Mouse (Mus musculus): Measurements from ENCODE around the gene Tatdn2. TPM values are rescaled to one million over a fixed set of nuclear protein-coding genes. Genes with fewer than 3 reads are reported as not detected.

The Tatdn2 gene
- polyA plus RNA-seq, 1 experiment from 2014 or later = 1.6 TPM

DNA sequence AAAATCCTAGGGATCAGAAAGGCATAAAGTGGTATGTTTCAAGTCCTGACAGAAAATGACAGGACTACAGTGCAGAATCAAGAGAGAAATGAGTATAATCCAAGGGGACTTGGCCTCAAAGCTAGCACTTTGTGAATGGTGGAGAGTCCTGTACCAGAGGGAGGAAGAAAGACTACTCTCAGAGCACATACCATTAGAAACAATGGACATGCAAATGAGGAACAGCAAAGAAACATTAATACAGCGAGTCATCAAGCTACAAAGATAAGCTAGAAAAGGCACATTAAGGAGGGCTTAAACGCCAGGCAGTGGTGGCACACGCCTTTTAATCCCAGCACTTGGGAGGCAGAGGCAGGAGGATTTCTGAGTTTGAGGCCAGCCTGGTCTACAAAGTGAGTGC lies 34.4 kb downstream of the Tatdn2 start:
- H3K27me3 ChIP-seq (replicated peaks; ENCODE audit: control insufficient read depth, insufficient read depth, low read length) = no peaks in the 10 kb centered on the region
- H3K27ac ChIP-seq (ENCODE audit: low read length) = no peak overlapping the region
- no peak overlapping the region for H3K4me2 ChIP-seq (ENCODE audit: low read length)
- peaks cover 42% of the 10 kb centered on the region for H3K36me3 ChIP-seq (ENCODE audit: control insufficient read depth, insufficient read depth)
- no peak overlapping the region for H3K9ac ChIP-seq (replicated peaks; ENCODE audit: low read depth, low read length)
- H3K4me3 ChIP-seq (replicated peaks; ENCODE audit: low read length) = no peak overlapping the region
- ATAC-seq = no peak
- WGBS = 90% methylated on average over 3 of the region's 3 CpGs
- no peaks in the 10 kb centered on the region for H3K4me1 ChIP-seq (replicated peaks; ENCODE audit: control insufficient read depth, insufficient read depth, low read length)
- H3K9me3 ChIP-seq (ENCODE audit: control insufficient read depth, low read length) = no peaks in the 10 kb centered on the region

DNA sequence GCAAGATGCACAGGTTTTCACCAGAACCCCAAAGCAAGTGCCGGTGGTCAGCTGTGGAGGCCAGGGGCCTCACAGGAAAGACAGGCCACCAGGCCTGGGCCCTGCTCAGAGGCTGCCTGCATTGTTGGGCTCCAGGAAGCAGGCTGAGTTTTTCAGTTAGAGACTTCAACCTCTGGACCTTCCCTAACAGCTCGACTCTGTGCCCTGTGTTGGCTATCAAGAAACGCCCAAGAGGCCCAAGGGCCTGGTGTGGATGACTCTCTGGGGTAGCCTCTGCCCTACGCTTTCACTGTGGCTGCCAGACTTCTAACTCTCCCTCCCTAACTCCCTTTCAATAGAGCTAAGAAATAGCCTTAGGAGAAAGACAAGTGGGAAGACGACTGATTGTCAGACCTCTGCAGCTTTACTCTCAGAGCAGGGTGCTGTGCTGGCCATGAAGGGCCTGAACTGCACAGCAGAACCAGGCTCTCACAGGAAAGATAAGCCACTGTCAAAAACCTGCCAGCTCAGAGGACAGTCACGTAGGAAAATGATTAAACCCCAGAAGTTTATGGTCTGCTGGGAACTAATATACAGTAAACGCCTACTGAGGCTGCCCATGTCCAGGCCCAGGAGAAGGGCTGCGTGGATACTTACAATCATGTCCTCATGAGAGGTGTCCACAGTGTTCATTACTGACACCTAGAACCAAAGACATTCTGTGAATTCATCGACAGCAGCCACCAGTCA lies 40.6 kb downstream of the Tatdn2 start:
- H3K4me1 ChIP-seq (replicated peaks; ENCODE audit: control insufficient read depth, insufficient read depth, low read length) = peaks cover 16% of the 10 kb centered on the region
- H3K27me3 ChIP-seq (replicated peaks; ENCODE audit: control insufficient read depth, insufficient read depth, low read length) = no peaks in the 10 kb centered on the region
- H3K27ac ChIP-seq (ENCODE audit: low read length) = no peak overlapping the region
- H3K9me3 ChIP-seq (ENCODE audit: control insufficient read depth, low read length) = no peaks in the 10 kb centered on the region
- no peak overlapping the region for H3K9ac ChIP-seq (replicated peaks; ENCODE audit: low read depth, low read length)
- 90% methylated on average over 9 of the region's 9 CpGs for WGBS
- peaks cover 21% of the 10 kb centered on the region for H3K36me3 ChIP-seq (ENCODE audit: control insufficient read depth, insufficient read depth)
- ATAC-seq = no peak
- no peak overlapping the region for H3K4me2 ChIP-seq (ENCODE audit: low read length)
- no peak overlapping the region for H3K4me3 ChIP-seq (replicated peaks; ENCODE audit: low read length)

DNA sequence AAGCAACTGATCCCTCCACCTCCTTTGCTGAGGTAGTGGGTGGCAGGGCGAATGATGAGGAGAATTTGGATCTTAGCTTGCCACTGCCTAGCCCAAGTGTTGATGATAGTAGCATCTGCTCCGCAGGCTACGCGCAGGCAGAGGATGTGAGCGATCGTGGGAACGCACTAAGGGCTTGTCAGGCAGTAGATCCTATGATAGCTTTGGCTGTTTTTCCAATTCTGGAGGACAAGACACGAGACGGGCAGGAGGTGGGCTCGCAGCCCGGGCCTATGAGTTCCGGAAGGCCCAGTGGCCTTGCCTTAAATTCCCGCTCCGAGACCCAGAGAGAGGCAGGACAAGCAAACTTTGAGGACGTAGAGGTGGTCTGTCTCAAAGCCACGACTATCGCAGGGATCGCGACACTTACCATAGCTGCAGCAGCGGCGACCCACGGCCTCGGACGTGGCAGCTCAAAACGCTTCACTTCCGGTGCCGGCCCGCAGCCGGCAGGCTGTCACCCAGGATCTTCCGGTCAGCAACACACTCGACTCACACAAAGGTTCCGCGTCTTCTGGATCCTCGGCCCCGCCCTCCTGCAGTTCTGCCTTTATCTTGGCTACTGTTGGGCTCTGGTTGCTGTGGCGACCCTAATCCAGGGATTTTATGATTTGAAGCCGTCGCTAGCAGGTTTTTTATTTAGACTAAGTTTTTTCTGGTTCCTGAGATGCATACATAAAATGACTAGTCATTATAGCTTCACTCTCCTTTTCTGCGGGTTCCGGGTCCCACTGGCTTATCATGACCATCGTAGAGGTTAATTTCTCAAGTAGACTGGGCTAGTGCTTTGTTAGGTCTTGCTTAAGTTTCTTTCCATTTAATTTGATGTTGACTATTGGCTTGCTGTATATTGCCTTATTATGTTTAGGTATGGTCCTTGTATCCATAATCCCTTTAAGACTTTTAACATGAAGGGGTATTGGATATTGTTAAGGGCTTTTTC lies 43.7 kb downstream of the Tatdn2 start, which contains the start of gene Sec13:
Sec13 (minus strand) TSS at position 508 of the 982 bp plus-strand sequence.
- WGBS = 6% methylated on average over 41 of the region's 41 CpGs
- peak within 1 kb of the TSS; percentile 66 for H3K4me3 ChIP-seq (replicated peaks; ENCODE audit: low read length)
- H3K9ac ChIP-seq (replicated peaks; ENCODE audit: low read depth, low read length) = peak within 1 kb of the TSS; percentile 71
- H3K27me3 ChIP-seq (replicated peaks; ENCODE audit: control insufficient read depth, insufficient read depth, low read length) = no peaks in the 10 kb centered on the region
- peak within 1 kb of the TSS; percentile 77 for H3K4me2 ChIP-seq (ENCODE audit: low read length)
- H3K36me3 ChIP-seq (ENCODE audit: control insufficient read depth, insufficient read depth) = peaks cover 6% of the 10 kb centered on the region; the same call in 1 of the 2 replicates
- peak within 1 kb of the TSS; percentile 34 for H3K27ac ChIP-seq (ENCODE audit: low read length)
- H3K9me3 ChIP-seq (ENCODE audit: control insufficient read depth, low read length) = no peaks in the 10 kb centered on the region
- peaks cover 20% of the 10 kb centered on the region for H3K4me1 ChIP-seq (replicated peaks; ENCODE audit: control insufficient read depth, insufficient read depth, low read length)
- ATAC-seq = peak; percentile 86

DNA sequence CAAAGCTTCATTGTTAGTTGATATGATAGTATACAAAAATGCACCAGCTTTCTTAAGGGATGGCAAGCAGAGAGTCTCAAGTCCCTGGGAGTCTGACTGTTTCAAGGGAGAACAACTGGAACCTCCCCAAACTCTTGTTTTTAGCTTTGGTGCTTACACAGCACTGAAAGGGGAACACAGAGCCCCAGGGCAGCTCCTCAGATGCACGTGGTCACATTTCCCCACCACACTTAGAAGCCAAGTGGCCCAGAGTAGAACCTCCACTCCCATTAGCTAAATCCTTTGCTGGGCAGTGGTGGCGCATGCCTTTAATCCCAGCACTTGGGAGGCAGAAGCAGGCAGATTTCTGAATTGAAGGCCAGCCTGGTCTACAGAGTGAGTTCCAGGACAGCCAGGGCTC lies 44.6 kb downstream of the Tatdn2 start:
- H3K9me3 ChIP-seq (ENCODE audit: control insufficient read depth, low read length) = no peaks in the 10 kb centered on the region
- H3K4me1 ChIP-seq (replicated peaks; ENCODE audit: control insufficient read depth, insufficient read depth, low read length) = peaks cover 20% of the 10 kb centered on the region
- ATAC-seq = no peak
- H3K4me2 ChIP-seq (ENCODE audit: low read length) = no peak overlapping the region
- no peaks in the 10 kb centered on the region for H3K27me3 ChIP-seq (replicated peaks; ENCODE audit: control insufficient read depth, insufficient read depth, low read length)
- H3K9ac ChIP-seq (replicated peaks; ENCODE audit: low read depth, low read length) = no peak overlapping the region
- peak overlapping the region; percentile 20; the same call in 1 of the 2 replicates for H3K27ac ChIP-seq (ENCODE audit: low read length)
- H3K4me3 ChIP-seq (replicated peaks; ENCODE audit: low read length) = no peak overlapping the region
- H3K36me3 ChIP-seq (ENCODE audit: control insufficient read depth, insufficient read depth) = peaks cover 4% of the 10 kb centered on the region; the same call in 1 of the 2 replicates
- WGBS = 75% methylated on average over 2 of the region's 2 CpGs

DNA sequence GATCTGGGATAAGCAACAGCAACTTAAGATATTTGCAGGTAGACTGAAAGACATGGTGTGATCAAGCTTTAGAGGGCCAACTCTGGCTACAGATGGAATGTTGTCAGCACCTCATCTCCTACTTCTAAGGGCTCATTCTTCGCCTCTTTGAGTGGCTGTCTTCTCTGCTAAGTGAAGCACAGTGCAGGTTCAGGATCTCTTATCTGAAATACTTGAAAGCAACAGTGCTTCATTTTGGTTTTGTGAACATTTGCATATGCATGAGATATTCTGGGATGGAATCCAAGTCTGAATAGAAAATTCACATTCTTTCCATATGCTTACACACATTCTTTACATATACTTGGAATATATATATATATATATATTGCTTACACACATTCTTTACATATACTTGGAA lies 45.5 kb downstream of the Tatdn2 start:
- H3K9me3 ChIP-seq (ENCODE audit: control insufficient read depth, low read length) = no peaks in the 10 kb centered on the region
- H3K4me1 ChIP-seq (replicated peaks; ENCODE audit: control insufficient read depth, insufficient read depth, low read length) = peaks cover 20% of the 10 kb centered on the region
- 71% methylated on average over 1 of the region's 1 CpGs for WGBS
- peaks cover 6% of the 10 kb centered on the region; the same call in 1 of the 2 replicates for H3K36me3 ChIP-seq (ENCODE audit: control insufficient read depth, insufficient read depth)
- no peak overlapping the region for H3K4me2 ChIP-seq (ENCODE audit: low read length)
- H3K27me3 ChIP-seq (replicated peaks; ENCODE audit: control insufficient read depth, insufficient read depth, low read length) = no peaks in the 10 kb centered on the region
- H3K4me3 ChIP-seq (replicated peaks; ENCODE audit: low read length) = no peak overlapping the region
- no peak overlapping the region for H3K9ac ChIP-seq (replicated peaks; ENCODE audit: low read depth, low read length)
- 0 out of 2 replicates have a peak, but pooled peaks have one; percentile 22 for ATAC-seq
- H3K27ac ChIP-seq (ENCODE audit: low read length) = peak overlapping the region; percentile 51; the same call in 1 of the 2 replicates

DNA sequence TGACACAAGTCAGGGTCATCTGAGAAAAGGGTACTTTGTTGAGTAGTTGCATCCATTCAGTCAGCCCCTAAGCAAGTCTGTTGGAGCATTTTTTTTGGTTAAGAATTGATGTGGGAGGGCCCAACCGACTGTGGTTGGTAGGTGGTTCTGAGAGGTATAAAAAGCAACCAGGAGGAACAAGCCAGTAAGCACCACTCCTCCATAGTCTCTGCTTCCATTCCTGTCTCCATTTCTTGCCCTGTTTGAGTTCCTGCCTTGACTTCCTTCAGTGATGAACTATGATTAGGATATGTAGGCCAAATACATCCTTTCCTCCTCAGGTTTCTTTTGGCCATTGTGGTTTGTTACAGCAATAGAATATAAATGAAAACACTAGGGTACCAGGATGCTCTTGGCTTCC lies 46.3 kb downstream of the Tatdn2 start:
- H3K4me1 ChIP-seq (replicated peaks; ENCODE audit: control insufficient read depth, insufficient read depth, low read length) = peaks cover 20% of the 10 kb centered on the region
- WGBS = 53% methylated on average over 1 of the region's 1 CpGs
- H3K9me3 ChIP-seq (ENCODE audit: control insufficient read depth, low read length) = no peaks in the 10 kb centered on the region
- no peak overlapping the region for H3K27ac ChIP-seq (ENCODE audit: low read length)
- no peak for ATAC-seq
- H3K36me3 ChIP-seq (ENCODE audit: control insufficient read depth, insufficient read depth) = 0 out of 2 replicates have a peak, but pooled peaks cover 3% of the 10 kb centered on the region
- H3K4me3 ChIP-seq (replicated peaks; ENCODE audit: low read length) = no peak overlapping the region
- no peak overlapping the region for H3K9ac ChIP-seq (replicated peaks; ENCODE audit: low read depth, low read length)
- no peaks in the 10 kb centered on the region for H3K27me3 ChIP-seq (replicated peaks; ENCODE audit: control insufficient read depth, insufficient read depth, low read length)
- H3K4me2 ChIP-seq (ENCODE audit: low read length) = no peak overlapping the region

DNA sequence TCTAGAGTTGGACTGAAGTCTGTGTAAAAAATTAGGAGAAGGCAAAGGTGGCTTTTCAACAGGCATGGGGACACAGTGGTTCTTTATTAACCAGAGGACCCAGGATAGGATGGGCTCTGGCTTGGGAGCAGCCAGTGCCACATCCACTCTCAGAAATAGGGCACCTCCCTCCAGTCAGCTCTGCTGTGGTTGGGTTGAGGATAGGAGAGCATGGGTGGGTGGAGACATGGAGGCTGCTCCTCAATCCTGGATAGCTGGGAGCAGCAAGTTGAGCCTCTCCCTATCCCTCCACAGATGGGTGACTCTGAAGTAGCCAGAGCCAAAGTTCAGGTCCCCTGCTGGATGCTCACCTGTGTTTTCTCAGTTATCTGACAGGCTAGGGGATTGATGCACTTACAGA lies 48.3 kb downstream of the Tatdn2 start:
- Histone ChIP-seq H3K4me2 (ENCODE audit: low read length) (no peak overlapping the region), H3K4me3 (replicated peaks; ENCODE audit: low read length) (no peak overlapping the region), H3K9ac (replicated peaks; ENCODE audit: low read depth, low read length) (no peak overlapping the region), H3K36me3 (ENCODE audit: control insufficient read depth, insufficient read depth) (peaks cover 7% of the 10 kb centered on the region), H3K9me3 (ENCODE audit: control insufficient read depth, low read length) (no peaks in the 10 kb centered on the region), H3K27me3 (replicated peaks; ENCODE audit: control insufficient read depth, insufficient read depth, low read length) (no peaks in the 10 kb centered on the region), H3K4me1 (replicated peaks; ENCODE audit: control insufficient read depth, insufficient read depth, low read length) (peaks cover 11% of the 10 kb centered on the region), H3K27ac (ENCODE audit: low read length) (no peak overlapping the region)
- ATAC-seq = no peak

DNA sequence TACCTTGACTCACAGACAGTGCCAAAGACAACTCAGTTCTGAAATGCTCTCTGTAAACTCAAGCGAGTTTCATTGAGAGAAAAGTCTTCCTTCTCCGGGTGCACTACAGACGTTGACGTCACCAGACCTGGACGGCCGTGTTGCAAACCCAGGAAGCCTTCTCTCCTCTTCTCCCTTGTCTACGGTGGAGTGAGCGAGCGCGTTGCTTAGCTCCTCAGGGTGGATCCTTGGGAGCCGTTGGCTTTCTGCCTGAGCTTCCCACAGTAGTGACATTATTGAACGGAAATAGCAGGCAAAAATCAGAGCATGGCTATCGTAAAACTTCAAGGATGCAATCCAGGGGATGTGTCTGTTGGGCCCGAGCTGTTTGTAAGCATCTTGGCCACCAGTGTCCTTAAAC lies 50.4 kb downstream of the Tatdn2 start:
- H3K4me3 ChIP-seq (replicated peaks; ENCODE audit: low read length) = no peak overlapping the region
- no peak overlapping the region for H3K9ac ChIP-seq (replicated peaks; ENCODE audit: low read depth, low read length)
- no peaks in the 10 kb centered on the region for H3K9me3 ChIP-seq (ENCODE audit: control insufficient read depth, low read length)
- ATAC-seq = no peak
- H3K36me3 ChIP-seq (ENCODE audit: control insufficient read depth, insufficient read depth) = peaks cover 12% of the 10 kb centered on the region
- H3K27ac ChIP-seq (ENCODE audit: low read length) = no peak overlapping the region
- WGBS = 90% methylated on average over 14 of the region's 14 CpGs
- no peak overlapping the region for H3K4me2 ChIP-seq (ENCODE audit: low read length)
- H3K27me3 ChIP-seq (replicated peaks; ENCODE audit: control insufficient read depth, insufficient read depth, low read length) = no peaks in the 10 kb centered on the region
- peaks cover 4% of the 10 kb centered on the region; the same call in 1 of the 2 replicates for H3K4me1 ChIP-seq (replicated peaks; ENCODE audit: control insufficient read depth, insufficient read depth, low read length)

DNA sequence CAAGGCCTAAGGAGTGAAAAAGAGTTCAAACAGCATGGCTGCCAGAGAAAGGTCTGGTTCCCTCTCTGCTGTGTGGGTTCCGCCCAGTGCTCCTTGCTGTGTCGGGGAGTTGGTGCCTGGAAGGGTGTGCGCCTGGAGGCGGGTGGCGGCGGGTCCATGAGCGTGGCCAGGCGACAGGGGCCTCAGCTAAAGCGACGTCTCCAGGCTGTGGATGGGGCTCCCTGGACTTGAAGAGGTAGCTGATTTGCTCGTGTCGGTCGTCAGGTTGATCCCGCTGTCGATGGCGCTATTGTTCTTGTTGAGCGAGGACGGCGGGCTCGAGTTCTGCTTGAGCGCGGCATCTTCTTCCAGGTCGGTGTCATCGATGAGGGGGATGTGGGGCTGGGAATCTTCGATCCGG lies 51.5 kb downstream of the Tatdn2 start:
- Histone ChIP-seq H3K9ac (replicated peaks; ENCODE audit: low read depth, low read length) (no peak overlapping the region), H3K36me3 (ENCODE audit: control insufficient read depth, insufficient read depth) (peaks cover 15% of the 10 kb centered on the region), H3K4me2 (ENCODE audit: low read length) (no peak overlapping the region), H3K9me3 (ENCODE audit: control insufficient read depth, low read length) (no peaks in the 10 kb centered on the region), H3K4me3 (replicated peaks; ENCODE audit: low read length) (no peak overlapping the region), H3K4me1 (replicated peaks; ENCODE audit: control insufficient read depth, insufficient read depth, low read length) (no peaks in the 10 kb centered on the region), H3K27ac (ENCODE audit: low read length) (no peak overlapping the region), H3K27me3 (replicated peaks; ENCODE audit: control insufficient read depth, insufficient read depth, low read length) (no peaks in the 10 kb centered on the region)
- ATAC-seq = no peak
- WGBS = 33% methylated on average over 26 of the region's 26 CpGs
